Mouse (Mus musculus): Measurements from ENCODE around the gene Plekhn1. TPM values are rescaled to one million over a fixed set of nuclear protein-coding genes. Genes with fewer than 3 reads are reported as not detected.
A peak's percentile ranks its signal among the peaks of the same experiment; 100 is the strongest.

The Plekhn1 gene
- 44.6 and 45.5 TPM in 2 replicates for polyA plus RNA-seq (2015; fragmentation: Nextera tagmentation; extraction: Ambion mirVana)

DNA sequence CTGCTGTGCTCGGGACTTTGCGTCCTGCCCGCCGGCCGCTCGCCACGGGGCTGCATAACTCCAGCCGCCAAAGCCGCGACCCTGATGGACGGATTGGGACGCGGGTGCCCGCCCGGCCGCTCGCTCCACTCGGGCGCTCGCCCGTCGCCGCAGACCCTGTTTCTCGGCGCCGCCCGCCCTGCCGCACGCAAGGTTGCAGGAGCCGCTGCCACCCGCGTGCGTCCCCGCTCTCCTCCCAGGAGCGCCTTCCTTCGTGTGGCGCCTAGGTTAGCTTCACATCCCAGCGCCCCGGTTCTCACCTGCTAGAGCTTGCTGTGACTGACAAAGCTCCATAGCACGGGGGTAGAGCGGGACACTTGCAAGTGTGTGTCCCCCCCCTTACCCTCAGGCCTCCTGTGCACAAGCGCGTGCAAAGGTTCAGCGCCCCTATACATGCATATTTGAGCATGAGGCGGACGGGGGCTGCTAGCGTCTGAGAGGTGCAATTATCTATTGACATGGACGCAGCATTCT, at the start of gene Plekhn1:
Gene Plekhn1 (minus strand): TSS at position 157 of the 513 bp plus-strand sequence.
- H3K27me3 ChIP-seq, result no peaks in the 10 kb centered on the region
- peaks cover 25% of the 10 kb centered on the region for H3K4me1 ChIP-seq
- 0% methylated on average over 40 of the region's 48 CpGs for WGBS
- H3K27ac ChIP-seq, result peak within 1 kb of the TSS; percentile 95
- peak within 1 kb of the TSS; percentile 97 for H3K4me3 ChIP-seq
- H3K4me2 ChIP-seq, result peak within 1 kb of the TSS; percentile 92
- peak within 1 kb of the TSS; percentile 74 for H3K9ac ChIP-seq
- H3K36me3 ChIP-seq, result peaks cover 56% of the 10 kb centered on the region
- H3K9me3 ChIP-seq, result no peaks in the 10 kb centered on the region
- peak; percentile 25; the same call in 1 of the 2 replicates for ATAC-seq (ENCODE audit: insufficient number of reproducible peaks, low FRiP score, low TSS enrichment, low read depth)

DNA sequence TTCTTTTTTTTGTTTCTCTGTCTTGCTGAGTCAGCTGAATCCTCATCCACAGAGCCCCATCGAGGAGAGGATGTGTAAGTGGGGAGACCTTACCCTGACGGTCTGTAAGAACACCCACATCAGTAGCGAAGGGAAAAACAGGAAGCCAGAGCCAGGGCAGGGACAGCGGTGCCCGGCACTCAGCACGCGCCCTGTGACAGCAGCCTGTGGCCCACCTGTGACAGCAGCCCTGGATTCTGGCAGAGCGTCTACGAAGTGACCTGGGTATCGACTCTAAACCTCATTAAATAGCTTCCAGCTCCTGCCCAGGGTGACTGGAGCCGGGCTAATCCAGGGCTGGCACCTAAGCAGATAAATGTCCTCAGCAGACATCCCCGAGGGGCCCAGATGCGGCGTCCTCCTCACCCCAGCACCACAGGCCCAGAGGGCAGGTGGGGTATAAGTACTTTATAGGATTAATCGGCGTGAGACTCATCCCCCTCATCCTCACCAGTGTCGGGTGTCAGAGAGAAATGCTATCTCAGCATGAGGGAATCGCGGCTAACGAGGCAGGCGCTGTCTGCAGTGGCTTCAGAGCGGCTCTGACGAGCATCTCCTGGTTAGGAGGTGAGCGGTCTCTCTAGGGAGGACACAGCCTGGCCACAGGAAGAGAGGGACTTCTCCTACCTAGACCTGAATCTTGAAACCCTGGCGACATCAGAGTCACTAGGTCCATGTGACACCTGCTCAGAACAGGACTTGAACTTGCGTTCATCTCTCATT, 20.6 kb upstream of the Plekhn1 start, which contains the start of gene Samd11:
Gene Samd11 (minus strand): TSS at position 580 of the 762 bp plus-strand sequence.
- Histone ChIP-seq H3K4me3 (no peak within 1 kb of the TSS), H3K4me2 (peak within 1 kb of the TSS; percentile 31; the same call in 1 of the 2 replicates), H3K4me1 (peaks cover 13% of the 10 kb centered on the region), H3K36me3 (no peaks in the 10 kb centered on the region), H3K27ac (no peak within 1 kb of the TSS), H3K9me3 (no peaks in the 10 kb centered on the region), H3K27me3 (peaks cover 39% of the 10 kb centered on the region), H3K9ac (no peak within 1 kb of the TSS)
- ATAC-seq (ENCODE audit: insufficient number of reproducible peaks, low FRiP score, low TSS enrichment, low read depth), result peak; percentile 58; the same call in 1 of the 2 replicates
- WGBS, result 8% methylated on average over 26 of the region's 26 CpGs

DNA sequence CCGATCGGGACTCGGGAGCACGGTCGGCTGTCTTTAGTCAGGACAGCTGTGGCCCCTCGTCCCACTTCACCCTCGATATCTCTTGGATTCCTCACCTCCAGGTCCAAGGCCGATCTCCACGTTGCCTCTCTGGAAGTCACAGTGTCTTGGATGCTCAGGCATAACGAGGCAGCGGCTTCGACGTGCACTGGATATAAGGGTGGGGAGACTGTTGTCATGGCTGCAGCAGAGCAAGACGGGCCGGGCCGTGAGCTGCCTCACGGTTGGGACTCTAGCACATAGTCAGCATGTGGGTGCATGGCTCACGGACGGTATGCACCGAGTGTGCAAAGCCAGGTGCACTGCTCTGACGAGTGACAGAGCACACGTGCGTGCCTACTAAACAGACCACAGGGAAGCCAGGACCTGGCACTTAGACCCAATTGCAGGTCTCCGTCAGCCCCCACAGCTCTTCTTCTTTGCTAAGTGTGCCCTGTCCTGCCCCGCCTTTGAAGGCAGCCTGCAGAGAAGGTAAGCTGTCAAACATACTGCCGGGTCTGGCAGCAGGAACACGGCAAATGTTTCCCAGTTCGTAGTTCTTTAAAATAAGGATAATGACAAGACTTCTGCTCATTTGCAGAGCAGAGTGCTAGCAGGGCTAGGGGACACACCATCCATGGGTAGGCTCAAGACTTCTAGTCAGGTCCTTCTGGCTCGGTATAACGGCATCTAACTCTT, 19.9 kb upstream of the Plekhn1 start:
- H3K9ac ChIP-seq, result no peak overlapping the region
- 0 out of 2 replicates have a peak, but pooled peaks cover under 1% of the 10 kb centered on the region for H3K36me3 ChIP-seq
- peak overlapping the region; percentile 31; the same call in 1 of the 2 replicates for H3K4me2 ChIP-seq
- ATAC-seq (ENCODE audit: insufficient number of reproducible peaks, low FRiP score, low TSS enrichment, low read depth), result no peak
- H3K4me1 ChIP-seq, result peaks cover 13% of the 10 kb centered on the region
- H3K27ac ChIP-seq, result no peak overlapping the region
- 3% methylated on average over 30 of the region's 30 CpGs for WGBS
- H3K4me3 ChIP-seq, result no peak overlapping the region
- peaks cover 39% of the 10 kb centered on the region for H3K27me3 ChIP-seq
- H3K9me3 ChIP-seq, result no peaks in the 10 kb centered on the region

DNA sequence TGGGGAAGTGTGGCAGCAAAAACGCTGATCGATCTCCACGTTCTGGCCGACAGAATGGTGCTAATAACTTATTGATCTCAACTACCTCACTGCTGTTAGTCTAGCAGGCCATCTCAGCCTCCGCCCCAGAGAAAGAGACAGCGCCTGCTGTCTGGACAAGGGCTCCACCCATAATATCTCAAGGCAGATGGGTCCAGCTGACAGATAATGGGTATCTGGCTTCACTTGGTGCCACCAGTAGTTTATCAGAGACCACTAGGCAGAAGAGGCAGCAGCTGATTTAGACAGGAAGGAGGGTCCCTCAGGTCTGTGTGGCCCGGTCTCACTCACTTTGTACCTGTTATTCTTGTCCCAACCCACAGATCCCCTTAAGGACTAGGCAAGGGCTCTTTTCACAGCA, 18.4 kb upstream of the Plekhn1 start:
- no peaks in the 10 kb centered on the region for H3K9me3 ChIP-seq
- no peak overlapping the region for H3K27ac ChIP-seq
- H3K27me3 ChIP-seq, result peaks cover 39% of the 10 kb centered on the region
- H3K4me2 ChIP-seq, result no peak overlapping the region
- WGBS, result 39% methylated on average over 7 of the region's 7 CpGs
- no peak overlapping the region for H3K4me3 ChIP-seq
- peaks cover 15% of the 10 kb centered on the region for H3K36me3 ChIP-seq
- no peak for ATAC-seq (ENCODE audit: insufficient number of reproducible peaks, low FRiP score, low TSS enrichment, low read depth)
- no peak overlapping the region for H3K9ac ChIP-seq
- peaks cover 13% of the 10 kb centered on the region for H3K4me1 ChIP-seq

DNA sequence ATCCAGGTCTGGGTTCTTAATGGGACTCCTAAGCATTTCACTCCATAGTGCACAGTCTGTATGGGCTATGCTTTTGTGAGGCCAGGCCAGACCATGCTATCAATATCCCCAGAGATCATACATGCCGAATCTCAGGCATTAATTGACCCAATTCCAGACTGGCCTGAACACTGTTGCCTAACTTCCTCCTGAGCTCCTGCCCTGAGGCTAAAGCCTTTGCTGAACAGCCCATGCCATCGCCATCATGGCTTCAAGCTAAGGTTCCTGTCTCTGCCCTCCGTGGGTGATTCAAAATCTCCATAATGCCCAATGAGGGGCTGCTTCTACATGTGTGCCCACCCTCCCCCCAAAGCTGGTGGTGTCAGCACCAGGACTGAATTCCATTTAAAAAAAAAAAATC, 18.0 kb upstream of the Plekhn1 start:
- Histone ChIP-seq H3K36me3 (peaks cover 20% of the 10 kb centered on the region), H3K4me3 (no peak overlapping the region), H3K4me2 (no peak overlapping the region), H3K4me1 (peaks cover 13% of the 10 kb centered on the region), H3K27ac (no peak overlapping the region), H3K27me3 (peaks cover 39% of the 10 kb centered on the region), H3K9me3 (no peaks in the 10 kb centered on the region), H3K9ac (no peak overlapping the region)
- no peak for ATAC-seq (ENCODE audit: insufficient number of reproducible peaks, low FRiP score, low TSS enrichment, low read depth)
- WGBS, result 38% methylated on average over 3 of the region's 3 CpGs

DNA sequence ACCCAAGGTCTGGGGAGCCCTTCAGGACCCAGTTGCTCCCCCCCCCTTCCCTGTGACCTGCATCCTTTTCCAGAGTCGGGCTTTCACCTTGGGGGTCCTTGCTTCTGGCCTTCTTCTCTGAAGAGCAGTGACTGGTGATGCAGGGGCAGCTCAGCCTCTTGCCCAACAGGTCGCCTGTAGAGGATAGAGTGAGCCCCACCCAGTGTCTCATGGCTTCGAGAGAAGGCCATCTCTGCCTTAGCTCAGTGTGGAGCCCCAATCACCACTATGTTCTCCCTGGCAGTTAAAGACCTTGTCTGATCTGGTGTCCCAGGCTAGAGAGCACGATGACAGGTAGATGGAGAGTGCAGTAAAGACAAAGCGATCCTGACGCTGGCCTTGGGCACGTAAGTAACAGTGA, 17.5 kb upstream of the Plekhn1 start:
- Histone ChIP-seq H3K4me3 (no peak overlapping the region), H3K27me3 (peaks cover 39% of the 10 kb centered on the region), H3K27ac (no peak overlapping the region), H3K4me1 (peaks cover 13% of the 10 kb centered on the region), H3K36me3 (peaks cover 24% of the 10 kb centered on the region), H3K9me3 (no peaks in the 10 kb centered on the region), H3K4me2 (no peak overlapping the region), H3K9ac (no peak overlapping the region)
- 33% methylated on average over 7 of the region's 7 CpGs for WGBS
- ATAC-seq (ENCODE audit: insufficient number of reproducible peaks, low FRiP score, low TSS enrichment, low read depth), result no peak

DNA sequence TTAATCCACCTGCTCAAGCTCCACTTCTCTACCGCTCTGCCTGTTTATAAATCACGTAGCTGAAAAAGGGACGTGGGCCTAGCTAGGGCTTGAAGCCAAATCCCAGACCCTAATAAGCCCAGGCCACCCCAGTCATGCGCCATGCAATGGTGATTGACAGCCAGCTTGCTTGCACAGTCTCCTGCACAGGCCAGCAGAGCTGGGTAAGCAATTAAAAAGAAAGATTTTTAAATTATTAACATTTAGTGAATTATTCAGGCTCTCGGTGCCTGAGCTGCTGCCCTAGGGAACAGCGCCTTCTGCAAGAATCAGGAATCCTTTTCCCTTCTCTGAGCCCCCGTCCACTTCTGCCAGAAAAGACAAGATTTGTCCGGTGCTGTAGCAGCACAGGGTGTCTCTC, 16.4 kb upstream of the Plekhn1 start:
- Histone ChIP-seq H3K4me1 (peaks cover 13% of the 10 kb centered on the region), H3K9me3 (no peaks in the 10 kb centered on the region), H3K27ac (no peak overlapping the region), H3K36me3 (peaks cover 34% of the 10 kb centered on the region), H3K4me2 (no peak overlapping the region), H3K4me3 (no peak overlapping the region), H3K9ac (no peak overlapping the region), H3K27me3 (peaks cover 39% of the 10 kb centered on the region)
- no peak for ATAC-seq (ENCODE audit: insufficient number of reproducible peaks, low FRiP score, low TSS enrichment, low read depth)
- 64% methylated on average over 8 of the region's 8 CpGs for WGBS

DNA sequence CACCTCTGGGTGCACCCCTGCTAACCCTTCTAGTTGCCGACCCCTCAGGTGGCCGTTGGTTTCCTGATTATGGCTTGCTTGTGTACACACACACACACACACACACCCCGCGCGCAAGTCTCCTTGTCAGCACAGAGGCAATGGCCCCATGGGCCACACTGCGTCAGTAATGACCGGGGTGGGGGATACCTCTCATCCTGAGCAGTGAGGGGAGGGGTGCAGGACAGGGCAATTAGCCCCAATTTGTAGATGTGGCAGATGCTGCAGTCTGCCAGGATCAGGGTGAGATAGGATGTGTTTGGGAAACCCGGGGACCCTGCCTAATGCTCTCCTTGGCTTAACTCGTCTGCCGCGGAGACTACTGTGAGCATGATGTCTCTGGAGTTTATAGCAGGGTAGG, 14.9 kb upstream of the Plekhn1 start:
- no peak overlapping the region for H3K27ac ChIP-seq
- H3K9ac ChIP-seq, result no peak overlapping the region
- no peak overlapping the region for H3K4me2 ChIP-seq
- H3K36me3 ChIP-seq, result peaks cover 48% of the 10 kb centered on the region
- no peak for ATAC-seq (ENCODE audit: insufficient number of reproducible peaks, low FRiP score, low TSS enrichment, low read depth)
- peaks cover 4% of the 10 kb centered on the region for H3K4me1 ChIP-seq
- peaks cover 27% of the 10 kb centered on the region for H3K27me3 ChIP-seq
- WGBS, result 58% methylated on average over 11 of the region's 11 CpGs
- no peaks in the 10 kb centered on the region for H3K9me3 ChIP-seq
- H3K4me3 ChIP-seq, result no peak overlapping the region

DNA sequence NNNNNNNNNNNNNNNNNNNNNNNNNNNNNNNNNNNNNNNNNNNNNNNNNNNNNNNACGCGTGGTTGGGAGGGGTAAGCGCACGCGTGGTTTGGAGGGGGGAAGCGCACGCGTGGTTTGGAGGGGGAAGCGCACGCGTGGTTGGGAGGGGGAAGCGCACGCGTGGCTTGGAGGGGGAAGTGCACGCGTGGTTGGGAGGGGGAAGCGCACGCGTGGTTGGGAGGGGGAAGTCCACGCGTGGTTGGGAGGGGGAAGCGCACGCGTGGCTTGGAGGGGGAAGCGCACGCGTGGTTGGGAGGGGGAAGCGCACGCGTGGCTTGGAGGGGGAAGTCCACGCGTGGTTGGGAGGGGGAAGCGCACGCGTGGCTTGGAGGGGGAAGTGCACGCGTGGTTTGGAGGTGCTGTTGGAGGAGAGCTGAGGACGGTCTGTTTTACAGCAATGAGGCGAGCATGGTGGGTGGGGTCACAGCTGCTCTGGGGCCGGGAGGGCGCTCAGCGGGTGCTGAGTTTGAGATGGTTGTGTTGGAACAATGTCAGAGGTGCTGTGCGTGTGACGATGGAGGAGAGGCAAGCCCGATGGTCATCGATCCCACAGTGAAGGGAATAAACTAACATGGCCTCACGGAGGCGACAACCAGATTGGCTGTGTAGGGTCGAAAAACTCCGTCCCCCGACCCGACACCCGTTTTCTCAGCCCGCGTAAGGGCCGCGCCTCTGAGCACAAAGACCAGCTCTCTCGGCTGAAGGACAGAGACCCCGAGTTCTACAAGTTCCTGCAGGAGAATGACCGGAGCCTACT, 2.2 kb upstream of the Plekhn1 start:
- H3K4me1 ChIP-seq, result peaks cover 25% of the 10 kb centered on the region
- H3K27me3 ChIP-seq, result no peaks in the 10 kb centered on the region
- H3K9me3 ChIP-seq, result no peaks in the 10 kb centered on the region
- no peak overlapping the region for H3K27ac ChIP-seq
- 0 out of 2 replicates have a peak overlapping the region, but pooled peaks have one; percentile 28 for H3K9ac ChIP-seq
- H3K4me2 ChIP-seq, result peak overlapping the region; percentile 92
- H3K36me3 ChIP-seq, result peaks cover 56% of the 10 kb centered on the region
- H3K4me3 ChIP-seq, result peak overlapping the region; percentile 97
- no peak for ATAC-seq (ENCODE audit: insufficient number of reproducible peaks, low FRiP score, low TSS enrichment, low read depth)
- 28% methylated on average over 58 of the region's 60 CpGs for WGBS

DNA sequence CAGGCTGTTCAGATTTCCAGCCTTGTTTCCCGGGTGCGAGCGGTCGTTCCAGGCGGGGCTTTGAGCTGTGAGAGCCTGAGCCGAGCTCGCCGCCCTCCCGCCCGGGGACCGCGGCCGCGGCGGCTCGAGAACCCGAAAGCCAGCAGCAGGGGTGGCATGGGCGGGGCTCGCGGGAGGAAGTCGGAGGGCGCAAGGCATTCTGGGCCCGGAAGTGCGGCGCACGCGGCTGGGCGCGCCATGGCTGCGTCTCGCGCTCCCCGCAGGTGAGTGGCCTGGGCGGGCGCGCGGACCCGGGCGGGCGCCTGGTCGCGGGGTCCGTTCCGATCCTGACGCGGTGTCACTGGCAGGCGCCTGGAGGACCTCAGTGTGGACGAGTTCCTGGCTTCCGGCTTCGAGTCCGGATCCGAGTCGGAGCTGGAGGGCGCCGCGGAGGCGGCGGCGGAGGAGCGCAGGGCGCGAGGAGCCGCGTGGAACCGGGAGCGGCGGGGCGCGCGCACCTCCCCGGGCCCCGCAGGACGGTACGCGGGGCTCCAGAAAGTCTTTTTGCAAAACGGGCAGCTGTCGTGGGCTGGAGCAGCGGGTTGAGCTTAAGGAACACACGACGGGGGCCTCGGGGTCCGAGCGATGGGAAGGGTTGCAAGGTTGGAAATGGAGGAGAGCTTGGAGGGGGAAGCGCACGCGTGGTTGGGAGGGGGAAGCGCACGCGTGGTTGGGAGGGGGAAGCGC, 1.3 kb upstream of the Plekhn1 start, which contains the start of gene Noc2l:
Gene Noc2l (plus strand): TSS at position 203 of the 726 bp plus-strand sequence.
- WGBS, result under 1% methylated on average over 89 of the region's 90 CpGs

DNA sequence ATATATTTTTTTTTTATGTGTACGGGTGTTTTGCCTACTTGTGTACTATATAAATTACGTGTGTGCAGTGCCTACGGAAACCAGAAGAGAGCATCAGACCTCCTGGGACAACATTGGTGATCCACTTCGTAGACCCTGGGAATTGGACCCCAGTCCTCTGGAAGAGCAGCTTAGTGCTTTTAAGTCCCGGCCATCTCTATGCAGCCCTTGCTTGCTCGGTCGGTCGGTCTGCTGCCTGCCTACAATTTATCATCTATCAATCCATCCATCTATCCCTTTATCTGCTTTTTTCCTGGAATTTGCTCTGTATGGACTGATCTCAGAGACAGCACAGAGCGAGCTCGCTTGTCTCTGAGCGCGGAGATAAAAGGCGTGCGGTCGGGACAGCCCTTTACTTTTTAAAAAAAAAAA, 708 bp upstream of the Plekhn1 start:
- Histone ChIP-seq H3K27me3 (no peaks in the 10 kb centered on the region), H3K4me2 (peak overlapping the region; percentile 92), H3K4me3 (peak overlapping the region; percentile 97), H3K27ac (peak overlapping the region; percentile 95), H3K4me1 (peaks cover 25% of the 10 kb centered on the region), H3K9ac (peak overlapping the region; percentile 33; the same call in 1 of the 2 replicates), H3K9me3 (no peaks in the 10 kb centered on the region), H3K36me3 (peaks cover 56% of the 10 kb centered on the region)
- ATAC-seq (ENCODE audit: insufficient number of reproducible peaks, low FRiP score, low TSS enrichment, low read depth), result no peak
- WGBS, result under 1% methylated on average over 15 of the region's 15 CpGs

More for the DNA sequence above, 1.3 kb upstream of the Plekhn1 start, which contains the start of gene Noc2l:
- Histone ChIP-seq H3K9me3 (no peaks in the 10 kb centered on the region), H3K36me3 (peaks cover 56% of the 10 kb centered on the region), H3K9ac (peak within 1 kb of the TSS; percentile 76), H3K27ac (peak within 1 kb of the TSS; percentile 95), H3K4me3 (peak within 1 kb of the TSS; percentile 97), H3K27me3 (no peaks in the 10 kb centered on the region), H3K4me2 (peak within 1 kb of the TSS; percentile 92), H3K4me1 (peaks cover 25% of the 10 kb centered on the region)
- peak; percentile 82 for ATAC-seq (ENCODE audit: insufficient number of reproducible peaks, low FRiP score, low TSS enrichment, low read depth)
